Mouse (Mus musculus) heart, adult 2 months (tissue): ENCODE data around the gene B4gat1. TPM values are rescaled to one million over a fixed set of nuclear protein-coding genes. Genes with fewer than 3 reads are reported as not detected.

Source experiments
- DNase-seq, 2 experiments: peaks; one replicate each; pipeline ENCODE4 v3.0.0; 2021
- H3K27ac ChIP-seq: fragments of 200-600 bp; 2 replicates; pipeline ENCODE4 v1.8.1; 2022
- H3K27me3 ChIP-seq: fragments of 200-500 bp; 2 replicates; pipeline ENCODE4 v1.6.1; 2012; ENCODE audit warnings: mild to moderate bottlenecking, low read length, inconsistent platforms, mixed read lengths; ENCODE audit not compliant: control insufficient read depth, insufficient read depth
- H3K36me3 ChIP-seq: fragments of 200-500 bp; 2 replicates; pipeline ENCODE4 v1.6.1; 2012; ENCODE audit warnings: low read length, inconsistent platforms; ENCODE audit not compliant: control insufficient read depth, insufficient read depth
- H3K4me1 ChIP-seq: fragments of 200-500 bp; 2 replicates; pipeline ENCODE4 v1.6.1; 2011; ENCODE audit warnings: low read length; ENCODE audit not compliant: control insufficient read depth, insufficient read depth
- H3K4me3 ChIP-seq: fragments of 200-600 bp; 2 replicates; pipeline ENCODE4 v1.8.1; 2022
- H3K79me2 ChIP-seq: fragments of 200-500 bp; replicated peaks from 2 replicates; pipeline ENCODE4 v1.6.1; 2012; ENCODE audit warnings: mild to moderate bottlenecking, inconsistent platforms, low read length, moderate library complexity, mixed read lengths; ENCODE audit not compliant: control insufficient read depth, insufficient read depth
- H3K9ac ChIP-seq: fragments of 200-500 bp; 2 replicates; pipeline ENCODE4 v1.6.1; 2012; ENCODE audit warnings: low read depth, mild to moderate bottlenecking, control low read depth, inconsistent platforms, low read length, mixed read lengths
- CTCF ChIP-seq: fragments of 200-600 bp; IDR thresholded peaks from 2 replicates; pipeline ENCODE4 v1.8.1; 2022; ENCODE audit warnings: antibody characterized with exemption, mild to moderate bottlenecking, moderate library complexity
- EP300 ChIP-seq: fragments of 200-500 bp; IDR thresholded peaks from 2 replicates; pipeline ENCODE4 v1.6.1; 2011; ENCODE audit warnings: low read depth, low read length, control low read depth; ENCODE audit not compliant: insufficient read depth
- POLR2A ChIP-seq: fragments of 200-500 bp; IDR thresholded peaks from 2 replicates; pipeline ENCODE4 v1.6.1; 2011; ENCODE audit warnings: mild to moderate bottlenecking, low read depth, low read length, control low read depth; ENCODE audit not compliant: insufficient read depth
- WGBS: fragments of 180-500 bp; shearing (Covaris S2); methylation state at CpG from one replicate; pipeline ENCODE4 v1.1.7; 2018; 5-methylcytosine and 5-hydroxymethylcytosine counted together
- intact Hi-C: fragments of 180-260 bp; cut with DNase I; formaldehyde crosslinking; loops from one replicate; pipeline ENCODE4 v1.15.1; 2025
- polyA plus RNA-seq: library from polyadenylated mRNA; depleted of rRNA; stranded (reverse); fragments of >200 nt; gene quantifications from 2 replicates; pipeline ENCODE4 v1.2.3, GENCODE M21; 2012
- total RNA-seq, 2 experiments: library from RNA; stranded (reverse); gene quantifications; 2 replicates each; pipeline ENCODE4 v1.2.3; 2021

Gene B4gat1
- total and polyA plus RNA-seq, 3 experiments = 43.2 to 43.8 (median 43.2) TPM

- Histone ChIP-seq H3K79me2 (no peaks in the 10 kb centered on the region), H3K27me3 (no peaks in the 10 kb centered on the region), H3K27ac (no peak overlapping the region), H3K4me3 (no peak overlapping the region), H3K36me3 (no peaks in the 10 kb centered on the region), H3K4me1 (peaks cover 4% of the 10 kb centered on the region), H3K9ac (no peak overlapping the region)
- no peak for DNase-seq
- WGBS = 86% methylated on average over 14 of the region's 14 CpGs
- TF ChIP-seq CTCF (no peak), POLR2A (no peak), EP300 (no peak)
- intact Hi-C loops = no loop called here
Observed at GRCm38 (mm10) chr19:5048138-5049056, 9.8 kb downstream of the B4gat1 start.

GRCm38 (mm10) chr19:5049325-5049724 is 10.7 kb downstream of the B4gat1 start:
- no peak for TF ChIP-seq CTCF
- TF ChIP-seq EP300 = no peak
- no peak for TF ChIP-seq POLR2A
- H3K27me3 ChIP-seq = no peaks in the 10 kb centered on the region
- no peak overlapping the region for H3K27ac ChIP-seq
- H3K4me3 ChIP-seq = no peak overlapping the region
- intact Hi-C loops = no loop called here
- no peak overlapping the region for H3K9ac ChIP-seq
- 91% methylated on average over 6 of the region's 6 CpGs for whole genome bisulfite sequencing
- no peaks in the 10 kb centered on the region for H3K36me3 ChIP-seq
- H3K4me1 ChIP-seq = peaks cover 4% of the 10 kb centered on the region
- no peaks in the 10 kb centered on the region for H3K79me2 ChIP-seq
- no peak for DNase-seq

GRCm38 (mm10) chr19:5050047-5050905 is 11.7 kb downstream of the B4gat1 start, which contains the start of gene Rin1:
Gene Rin1 (plus strand): TSS chr19:5050481.
- H3K9ac ChIP-seq = peak within 1 kb of the TSS; percentile 56
- peak; percentile 68 to 76 for DNase-seq
- H3K27me3 ChIP-seq = no peaks in the 10 kb centered on the region
- H3K36me3 ChIP-seq = no peaks in the 10 kb centered on the region
- peak within 1 kb of the TSS; percentile 46 for H3K4me3 ChIP-seq
- peak; percentile 57 for TF ChIP-seq POLR2A
- peak; percentile 82 for TF ChIP-seq CTCF
- no peak for TF ChIP-seq EP300
- peaks cover 4% of the 10 kb centered on the region for H3K4me1 ChIP-seq
- no peaks in the 10 kb centered on the region for H3K79me2 ChIP-seq
- peak within 1 kb of the TSS; percentile 67 for H3K27ac ChIP-seq
- WGBS = 21% methylated on average over 14 of the region's 14 CpGs
- intact Hi-C loops = loop anchor here (1.0 kb wide), 1 partner anchor 23 kb away; no protein-coding TSS in a partner anchor

GRCm38 (mm10) chr19:5051031-5051430 is 12.4 kb downstream of the B4gat1 start:
- H3K27ac ChIP-seq = peak overlapping the region; percentile 67
- intact Hi-C loops = no loop called here
- H3K9ac ChIP-seq = peak overlapping the region; percentile 56
- peaks cover 4% of the 10 kb centered on the region for H3K4me1 ChIP-seq
- WGBS = 16% methylated on average over 17 of the region's 17 CpGs
- TF ChIP-seq CTCF (no peak), EP300 (no peak), POLR2A (no peak)
- H3K36me3 ChIP-seq = no peaks in the 10 kb centered on the region
- DNase-seq = peak in 1 of 2 experiments; percentile 50
- peak overlapping the region; percentile 46 for H3K4me3 ChIP-seq
- no peaks in the 10 kb centered on the region for H3K79me2 ChIP-seq
- H3K27me3 ChIP-seq = no peaks in the 10 kb centered on the region

- TF ChIP-seq POLR2A = no peak
- no peak for TF ChIP-seq EP300
- TF ChIP-seq CTCF = no peak
- H3K9ac ChIP-seq = no peak overlapping the region
Observed at GRCm38 (mm10) chr19:5051515-5051914, 12.9 kb downstream of the B4gat1 start.

More at GRCm38 (mm10) chr19:5051515-5051914, 12.9 kb downstream of the B4gat1 start:
- H3K79me2 ChIP-seq = no peaks in the 10 kb centered on the region
- H3K27ac ChIP-seq = no peak overlapping the region; the same call in 1 of the 2 replicates
- H3K36me3 ChIP-seq = no peaks in the 10 kb centered on the region
- 64% methylated on average over 3 of the region's 3 CpGs for WGBS
- intact Hi-C loops = no loop called here
- no peaks in the 10 kb centered on the region for H3K27me3 ChIP-seq
- H3K4me1 ChIP-seq = peaks cover 4% of the 10 kb centered on the region
- DNase-seq = no peak
- peak overlapping the region; percentile 46; the same call in 1 of the 2 replicates for H3K4me3 ChIP-seq
